In genomic region chr13:110517986-110518385, GRCm38 (mm10) we compare ENCODE assay signal across 20 mouse cellular contexts.
A peak's percentile ranks its signal among the peaks of the same experiment; 100 is the strongest.
DNase-seq lines count a peak whose midpoint lies in the region; ATAC-seq and TF ChIP-seq lines count a peak whose summit lies in the region.
"Had no signal": no experiment of that assay in that cellular context is flagged by ENCODE, and none has a peak within 500 bp of the region (broad histone marks: within the 10 kb centered on the region; RNA-seq: fewer than 3 reads in every experiment).

No protein-coding gene starts in this region.

- peak; percentile 56 for ATAC-seq in forebrain, postnatal 0 days
- no peak for ATAC-seq in forebrain, embryonic 11.5 days (replicated peaks; ENCODE audit: low FRiP score)
- ATAC-seq in frontal cortex, adult (ENCODE audit: low TSS enrichment) = peak; percentile 88
- ATAC-seq: midbrain, embryonic 16.5 days had no signal

- H3K4me3 ChIP-seq in forebrain, postnatal 0 days (ENCODE audit: low read depth, low read length) = no peak overlapping the region
- H3K4me3 ChIP-seq in forebrain, embryonic 11.5 days (ENCODE audit: low read depth, low read length) = no peak overlapping the region
- H3K4me3 ChIP-seq: embryonic facial prominence, embryonic 10.5 days; heart, embryonic 13.5 days; hindbrain, embryonic 15.5 days; limb, embryonic 15.5 days; neural tube, embryonic 12.5 days had no signal

- no peak overlapping the region for H3K27ac ChIP-seq in forebrain, postnatal 0 days (ENCODE audit: low read depth, low read length)
- H3K27ac ChIP-seq in forebrain, embryonic 11.5 days (ENCODE audit: low read depth, low read length) = no peak overlapping the region
- H3K27ac ChIP-seq: embryonic facial prominence, embryonic 10.5 days; heart, embryonic 13.5 days; hindbrain, embryonic 15.5 days; limb, embryonic 15.5 days; neural tube, embryonic 12.5 days had no signal

- 36% methylated on average over 8 of the region's 8 CpGs for WGBS in forebrain, postnatal 0 days
- WGBS in forebrain, embryonic 11.5 days = 95% methylated on average over 8 of the region's 8 CpGs

- H3K9me3 ChIP-seq in forebrain, postnatal 0 days (ENCODE audit: low read length) = no peaks in the 10 kb centered on the region
- H3K9me3 ChIP-seq in forebrain, embryonic 11.5 days (ENCODE audit: control insufficient read depth, low read length) = no peaks in the 10 kb centered on the region
- H3K9me3 ChIP-seq: embryonic facial prominence, embryonic 10.5 days; heart, embryonic 13.5 days; hindbrain, embryonic 15.5 days; limb, embryonic 15.5 days; neural tube, embryonic 12.5 days had no signal

- peak; percentile 58 for DNase-seq in forebrain, postnatal 0 days
- no peak for DNase-seq in forebrain, embryonic 11.5 days (ENCODE audit: low spot score)
- DNase-seq in layer of hippocampus, adult 9-11 months = peak; percentile 55
- peak; percentile 53 to 67 for DNase-seq in right cerebral cortex, postnatal 10 days (ENCODE audit: low spot score in 2 of 2)
- no peak for DNase-seq in adrenal gland, adult (ENCODE audit: inconsistent age in 2 of 2, low spot score in 1 of 2)
- DNase-seq in ovary, postnatal 14 days (ENCODE audit: low spot score) = no peak
- no peak for DNase-seq in urinary bladder, postnatal 25 days (ENCODE audit: low spot score)
- DNase-seq: adrenal gland, postnatal 36 days; cerebellum, adult 11-12 months; gastrocnemius, postnatal 25 days; kidney, adult 18-20 months; lung, adult 18-20 months had no signal

- no peak overlapping the region for H3K9ac ChIP-seq in forebrain, postnatal 0 days
- no peak overlapping the region for H3K9ac ChIP-seq in forebrain, embryonic 11.5 days (ENCODE audit: low read length)
- H3K9ac ChIP-seq: heart, embryonic 13.5 days; hindbrain, embryonic 15.5 days; limb, embryonic 15.5 days; neural tube, embryonic 12.5 days had no signal

- no peak for TF ChIP-seq CTCF in forebrain, postnatal 0 days (IDR thresholded peaks at IDR 0.05; ENCODE audit: low read depth)

- no peaks in the 10 kb centered on the region for H3K36me3 ChIP-seq in forebrain, postnatal 0 days (ENCODE audit: insufficient read depth)
- no peaks in the 10 kb centered on the region for H3K36me3 ChIP-seq in forebrain, embryonic 11.5 days (ENCODE audit: control insufficient read depth, insufficient read depth, low read length)
- H3K36me3 ChIP-seq: embryonic facial prominence, embryonic 10.5 days; G1E; heart, embryonic 13.5 days; hindbrain, embryonic 15.5 days; limb, embryonic 15.5 days; neural tube, embryonic 12.5 days had no signal

- H3K4me1 ChIP-seq in forebrain, postnatal 0 days (ENCODE audit: insufficient read depth) = peaks cover 5% of the 10 kb centered on the region; the same call in 1 of the 2 replicates
- no peaks in the 10 kb centered on the region for H3K4me1 ChIP-seq in forebrain, embryonic 11.5 days (replicated peaks; ENCODE audit: control insufficient read depth, insufficient read depth, low read length)
- H3K4me1 ChIP-seq: embryonic facial prominence, embryonic 10.5 days; heart, embryonic 13.5 days; hindbrain, embryonic 15.5 days; limb, embryonic 15.5 days; neural tube, embryonic 12.5 days had no signal

- H3K27me3 ChIP-seq in forebrain, postnatal 0 days (ENCODE audit: insufficient read depth, low read length) = no peaks in the 10 kb centered on the region
- H3K27me3 ChIP-seq in forebrain, embryonic 11.5 days (ENCODE audit: control insufficient read depth, insufficient read depth, low read length) = no peaks in the 10 kb centered on the region
- H3K27me3 ChIP-seq: heart, embryonic 13.5 days; hindbrain, embryonic 15.5 days; limb, embryonic 15.5 days; neural tube, embryonic 12.5 days had no signal

- no peak overlapping the region for H3K4me2 ChIP-seq in forebrain, postnatal 0 days (ENCODE audit: low read depth)
- no peak overlapping the region for H3K4me2 ChIP-seq in forebrain, embryonic 11.5 days (ENCODE audit: low read depth, low read length, severe bottlenecking)
- H3K4me2 ChIP-seq: heart, embryonic 13.5 days; hindbrain, embryonic 15.5 days; limb, embryonic 15.5 days; neural tube, embryonic 12.5 days had no signal

Comparison
In these comparisons a context has a peak if more than half of its experiments do, and no peak if none do; other contexts are left out.
1. DNase-seq: peak in forebrain, postnatal 0 days (single experiment), layer of hippocampus, adult 9-11 months (single experiment) and right cerebral cortex, postnatal 10 days (2 of 2); none in forebrain, embryonic 11.5 days (single experiment), adrenal gland, adult (0 of 2), ovary, postnatal 14 days (single experiment) and urinary bladder, postnatal 25 days (single experiment).